Mouse (Mus musculus) adrenal gland, postnatal 10 days (tissue): ENCODE measurements around the gene Elf4. TPM values are rescaled to one million over a fixed set of nuclear protein-coding genes. Genes with fewer than 3 reads are reported as not detected.
"Not testable (repeated sequence)": the region's sequence is repeated elsewhere in the genome, so short reads cannot be mapped to it uniquely, and the experiment has no call there.

Source experiments
- DNase-seq: peaks from one replicate; pipeline ENCODE4 v3.0.0; 2021; ENCODE audit warnings: mixed read lengths
- total RNA-seq, 2 experiments: library from RNA; stranded (reverse); gene quantifications; 2 replicates each; pipeline ENCODE4 v1.2.3; 2021

The Elf4 gene
- total RNA-seq, 2 experiments from 2014 or later, result 12.8 to 18.5 TPM

GRCm38 (mm10) chrX:48436082-48436481 is 26.9 kb downstream of the Elf4 start:
- not testable (repeated sequence) for DNase-seq

- peak; percentile 23 for DNase-seq
These were observed 27.4 kb downstream of the Elf4 start for GRCm38 (mm10) chrX:48435477-48435900.

GRCm38 (mm10) chrX:48434251-48434650 is 28.7 kb downstream of the Elf4 start:
- no peak for DNase-seq

DNA sequence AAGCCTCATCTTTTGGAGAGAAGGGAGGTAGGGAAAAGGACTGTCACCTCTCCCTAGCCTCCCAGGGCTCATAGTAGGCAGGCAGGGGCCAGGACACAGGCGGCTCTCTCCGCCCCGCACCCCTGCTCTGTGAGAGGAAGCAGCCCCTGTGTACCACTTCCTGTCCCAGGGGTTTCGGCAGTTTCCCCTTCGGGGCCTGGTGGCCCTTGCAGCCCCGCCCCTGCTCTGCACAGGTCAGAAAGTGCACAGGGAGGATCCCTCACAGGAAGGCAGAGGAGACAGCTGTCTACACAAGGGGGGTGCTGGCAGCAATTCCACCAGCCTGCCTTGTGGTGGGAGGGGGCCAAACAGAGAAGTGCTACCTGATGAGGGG is 29.4 kb downstream of the Elf4 start:
- no peak for DNase-seq

- no peak for DNase-seq
These were observed 30.1 kb downstream of the Elf4 start for GRCm38 (mm10) chrX:48432599-48433526.

DNA sequence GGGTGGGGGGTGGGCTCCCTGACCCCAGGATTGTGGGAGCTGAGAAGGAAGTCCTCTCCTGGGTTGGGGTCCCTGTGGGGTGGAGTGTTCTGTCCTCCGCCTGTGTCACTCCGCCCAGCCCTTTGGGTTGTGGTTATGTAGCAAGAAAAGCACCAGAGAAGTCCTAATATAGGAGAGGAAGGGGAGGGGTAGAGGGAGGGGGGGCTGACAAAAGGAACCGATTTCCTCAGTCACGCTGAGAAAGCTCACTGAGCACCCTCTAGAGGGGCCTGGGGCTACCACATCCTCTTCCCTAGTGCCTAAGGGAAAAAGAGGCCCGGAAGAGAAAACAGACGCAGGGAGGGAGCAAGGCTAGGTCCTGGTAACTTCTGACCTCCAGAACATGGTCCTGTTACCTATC is 33.4 kb downstream of the Elf4 start:
- DNase-seq, result no peak

DNA sequence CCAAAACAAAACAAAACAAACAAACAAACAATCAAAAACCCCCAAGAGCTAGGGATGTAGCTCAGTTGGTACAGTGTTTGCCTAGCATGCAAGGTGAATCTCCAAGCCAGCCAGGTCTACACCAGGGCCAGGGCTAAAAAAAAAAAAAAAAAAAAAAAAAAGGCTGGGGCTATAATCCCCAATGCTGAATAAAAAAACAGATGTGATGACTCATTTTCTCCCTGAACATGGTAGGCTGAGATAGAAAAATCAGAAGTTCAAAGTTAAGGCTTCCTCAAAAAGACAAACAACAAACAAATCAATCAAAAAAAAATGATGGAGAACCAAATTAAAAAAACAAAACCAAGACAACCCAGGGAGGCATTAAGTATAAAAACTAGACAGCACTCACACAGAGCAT is 33.8 kb downstream of the Elf4 start:
- no peak for DNase-seq

DNA sequence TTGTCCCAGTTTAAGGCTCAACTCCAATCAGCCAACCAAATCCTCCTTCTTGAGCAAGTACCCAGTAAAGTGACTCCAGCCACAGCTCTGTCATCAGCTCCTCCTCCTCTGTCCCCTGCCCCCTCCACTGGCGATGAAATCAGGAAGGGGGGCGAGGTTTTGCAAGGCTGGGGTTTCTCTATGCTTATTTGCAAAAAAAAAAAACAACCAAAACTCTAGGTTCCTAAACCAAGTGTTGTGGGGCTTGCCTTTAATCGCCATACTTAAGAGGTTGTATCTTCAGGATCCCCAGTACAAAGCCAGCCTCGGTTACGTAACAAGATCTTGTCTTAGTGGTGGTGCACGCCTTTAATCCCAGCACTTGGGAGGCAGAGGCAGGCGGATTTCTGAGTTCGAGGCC is 34.3 kb downstream of the Elf4 start:
- no peak for DNase-seq

DNA sequence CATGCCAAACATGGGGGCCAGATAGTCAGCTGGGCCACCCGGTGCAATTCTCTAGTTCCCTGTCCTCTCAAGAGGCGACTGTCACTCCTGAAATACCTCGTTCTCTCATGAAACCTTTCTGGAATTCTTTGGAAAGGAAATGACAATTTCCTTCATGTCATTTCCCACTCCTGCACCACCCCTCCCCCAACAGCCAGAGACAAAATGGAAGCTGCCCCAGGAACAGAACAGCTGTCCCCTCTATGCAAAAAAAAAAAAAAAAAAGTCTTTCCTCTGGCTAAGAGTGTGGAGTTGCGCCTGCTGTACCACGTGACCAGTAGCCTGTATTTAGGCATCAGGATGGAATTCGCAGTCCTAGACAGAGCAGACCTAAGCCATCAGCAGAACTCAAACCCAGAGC is 34.7 kb downstream of the Elf4 start:
- DNase-seq, result no peak

DNA sequence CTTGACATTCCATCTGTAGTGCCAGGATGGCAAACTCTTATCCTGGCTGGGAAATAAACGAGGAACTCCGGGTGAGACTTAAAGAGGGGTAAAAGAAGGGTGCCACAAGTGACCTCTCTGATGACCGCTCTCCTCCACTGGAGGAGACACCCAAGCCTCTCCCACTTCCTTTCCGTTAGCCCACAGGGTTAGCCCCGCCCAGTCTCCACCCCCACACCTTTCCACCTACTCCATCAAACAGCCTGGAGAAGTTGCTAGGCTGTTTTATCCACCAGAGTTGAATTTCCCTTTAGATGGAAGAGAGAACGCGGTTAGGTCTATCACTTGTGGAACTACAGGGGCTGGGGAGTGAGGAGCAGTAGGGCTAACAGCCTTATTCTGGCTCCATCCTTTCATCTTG is 37.7 kb downstream of the Elf4 start:
- DNase-seq, result no peak

- no peak for DNase-seq
These were observed 38.3 kb downstream of the Elf4 start for GRCm38 (mm10) chrX:48424583-48424982.

DNA sequence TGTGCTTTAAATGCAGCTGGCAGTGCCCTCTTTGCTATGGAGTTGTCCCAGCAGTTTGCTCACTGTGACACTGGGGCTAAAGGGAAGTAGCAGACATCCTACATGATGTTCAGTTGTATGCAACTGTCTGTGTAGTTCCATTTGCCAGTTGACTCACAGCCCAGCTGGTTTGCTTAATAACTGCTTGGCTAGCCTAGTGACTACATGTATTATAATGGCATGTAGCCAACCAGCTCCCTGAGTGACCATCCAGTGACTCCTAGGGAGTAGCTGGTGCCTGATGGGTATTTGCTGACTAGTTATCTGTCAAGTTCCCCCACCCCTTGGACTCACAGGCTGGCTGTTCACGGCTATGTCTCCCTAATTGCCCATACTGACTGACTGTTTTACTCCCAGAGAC is 39.3 kb downstream of the Elf4 start:
- DNase-seq, result no peak

DNA sequence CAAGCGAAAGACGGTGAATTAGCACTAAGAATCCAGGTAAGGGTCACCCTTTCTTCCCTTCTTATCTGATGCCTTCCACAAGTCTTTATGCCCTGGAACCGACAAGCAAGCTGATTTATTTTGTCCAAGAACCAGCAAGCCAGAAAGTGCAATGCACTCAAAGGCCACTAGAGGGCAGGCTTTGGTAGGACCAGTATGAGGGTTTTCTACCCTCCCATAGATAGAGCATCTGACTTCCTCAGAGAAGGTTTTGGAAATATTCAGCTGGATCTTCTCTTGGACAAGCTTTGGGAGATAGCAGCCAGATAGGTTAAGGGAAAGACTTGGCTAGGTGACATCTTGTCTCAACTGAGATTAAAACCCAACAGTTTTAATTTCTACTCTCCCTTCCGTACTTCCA is 39.9 kb downstream of the Elf4 start:
- peak; percentile 78 for DNase-seq

- no peak for DNase-seq
These were observed 44.5 kb downstream of the Elf4 start for GRCm38 (mm10) chrX:48418417-48418816.

DNA sequence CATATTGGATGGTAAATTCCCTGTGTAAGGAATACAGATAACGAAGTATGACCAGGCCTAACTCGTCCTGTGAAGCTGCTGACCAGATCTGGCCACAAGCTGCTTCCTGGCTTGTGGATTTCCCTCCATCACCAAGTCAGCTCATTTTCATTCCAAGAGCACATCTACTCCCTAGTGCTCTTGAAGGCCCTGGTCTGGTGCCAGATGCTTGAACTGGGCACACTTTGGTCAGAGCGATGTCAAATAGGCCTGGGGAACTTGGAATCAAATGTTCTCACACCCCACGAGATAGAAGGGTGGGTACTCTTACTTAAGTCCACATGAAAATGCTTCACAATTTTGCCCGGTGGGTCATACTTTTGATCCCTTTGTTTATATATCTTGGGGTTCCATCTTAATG is 48.6 kb downstream of the Elf4 start:
- DNase-seq, result no peak

GRCm38 (mm10) chrX:48412629-48413028 is 50.3 kb downstream of the Elf4 start:
- no peak for DNase-seq

DNA sequence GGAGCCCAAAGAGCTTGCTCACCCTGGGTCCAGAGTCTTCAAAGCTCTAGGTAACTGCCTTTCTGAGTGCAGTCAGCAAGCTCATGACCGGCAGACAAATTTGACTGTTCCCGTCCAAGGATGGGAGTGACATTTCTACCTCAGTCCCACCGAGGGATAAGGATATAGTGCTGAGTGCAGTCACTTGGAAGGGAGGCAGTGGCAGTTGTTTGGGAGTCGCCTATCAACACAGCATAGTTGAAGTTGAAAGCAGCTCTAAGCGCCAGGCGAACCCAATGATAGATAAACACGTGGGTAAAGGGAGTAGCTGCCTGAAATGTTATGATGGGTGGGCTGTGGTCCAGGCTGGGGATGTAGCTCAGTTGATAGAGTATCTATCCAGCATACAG is 52.5 kb downstream of the Elf4 start:
- no peak for DNase-seq

- DNase-seq, result peak; percentile 93
These were observed 53.1 kb downstream of the Elf4 start for GRCm38 (mm10) chrX:48409611-48410387.

- no peak for DNase-seq
These were observed 57.8 kb downstream of the Elf4 start for GRCm38 (mm10) chrX:48405141-48405540.

DNA sequence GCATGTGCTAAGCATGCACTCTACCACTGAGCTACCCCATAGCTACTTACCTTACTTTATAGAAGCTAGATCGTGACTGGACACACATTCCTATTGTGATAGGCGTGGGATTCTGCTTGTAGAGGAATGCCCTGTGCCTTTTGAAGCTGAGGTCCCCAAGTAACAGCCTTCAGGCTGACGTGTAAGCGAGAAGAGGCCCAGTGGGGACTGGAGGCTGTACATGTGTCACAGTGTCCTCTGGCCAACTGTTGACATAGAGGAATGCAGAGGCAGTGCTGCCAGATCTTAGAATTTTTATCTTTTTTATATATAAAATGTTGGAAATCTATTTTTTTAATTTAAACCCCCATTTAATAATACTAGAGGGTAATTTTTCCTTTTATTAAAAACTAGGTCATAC is 62.9 kb downstream of the Elf4 start:
- DNase-seq, result no peak

GRCm38 (mm10) chrX:48389380-48389779 is 73.6 kb downstream of the Elf4 start:
- DNase-seq, result no peak

- no peak for DNase-seq
These were observed 77.0 kb downstream of the Elf4 start for GRCm38 (mm10) chrX:48385927-48386326.

GRCm38 (mm10) chrX:48383643-48384042 is 79.3 kb downstream of the Elf4 start:
- peak; percentile 74 for DNase-seq

DNA sequence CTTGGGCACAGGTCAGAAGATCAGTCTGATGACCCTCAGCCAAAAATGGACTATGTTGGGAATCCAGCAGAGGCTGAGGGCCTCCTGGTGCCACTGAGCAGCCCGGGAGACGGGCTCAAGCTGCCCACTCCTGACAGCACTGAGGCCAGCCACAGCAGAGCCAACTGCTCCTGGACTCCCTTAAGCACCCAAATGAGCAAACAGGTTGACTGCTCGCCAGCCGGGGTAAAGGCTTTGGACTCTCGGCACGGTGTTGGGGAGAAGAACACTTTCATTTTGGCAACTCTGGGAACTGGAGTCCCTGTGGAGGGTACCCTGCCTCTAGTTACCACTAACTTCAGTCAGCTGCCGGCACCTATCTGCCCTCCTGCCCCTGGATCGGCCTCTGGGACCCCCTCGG is 95.1 kb downstream of the Elf4 start:
- peak; percentile 54 for DNase-seq
